Mouse (Mus musculus) testis, postnatal 14 days (tissue): Measurements from ENCODE around the gene Rnf43.
A peak's percentile ranks its signal among the peaks of the same experiment; 100 is the strongest.

ENCODE experiments used
- DNase-seq: peaks from one replicate; pipeline ENCODE4 v3.0.0; 2021; ENCODE audit warnings: low spot score

The Rnf43 gene

DNA sequence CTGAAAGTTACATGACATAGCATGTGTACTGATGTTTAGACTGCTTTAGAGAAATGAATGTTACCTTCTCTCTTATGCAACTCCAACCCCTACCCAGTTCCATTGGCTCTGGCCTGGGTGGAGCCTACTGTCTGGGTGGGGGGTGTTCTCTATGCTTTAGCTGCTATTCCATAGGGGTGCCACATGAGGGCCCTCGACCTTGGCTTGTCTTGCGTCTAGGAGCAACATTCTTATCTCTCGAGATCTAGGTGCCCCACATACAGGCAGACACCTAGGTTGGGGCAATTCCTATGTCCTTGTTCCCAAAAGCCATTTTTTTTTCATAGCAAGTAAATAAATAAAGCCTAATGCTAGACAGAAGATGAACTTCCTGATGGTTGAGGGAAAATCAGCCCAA lies 97.1 kb downstream of the Rnf43 start:
- DNase-seq: no peak

DNA sequence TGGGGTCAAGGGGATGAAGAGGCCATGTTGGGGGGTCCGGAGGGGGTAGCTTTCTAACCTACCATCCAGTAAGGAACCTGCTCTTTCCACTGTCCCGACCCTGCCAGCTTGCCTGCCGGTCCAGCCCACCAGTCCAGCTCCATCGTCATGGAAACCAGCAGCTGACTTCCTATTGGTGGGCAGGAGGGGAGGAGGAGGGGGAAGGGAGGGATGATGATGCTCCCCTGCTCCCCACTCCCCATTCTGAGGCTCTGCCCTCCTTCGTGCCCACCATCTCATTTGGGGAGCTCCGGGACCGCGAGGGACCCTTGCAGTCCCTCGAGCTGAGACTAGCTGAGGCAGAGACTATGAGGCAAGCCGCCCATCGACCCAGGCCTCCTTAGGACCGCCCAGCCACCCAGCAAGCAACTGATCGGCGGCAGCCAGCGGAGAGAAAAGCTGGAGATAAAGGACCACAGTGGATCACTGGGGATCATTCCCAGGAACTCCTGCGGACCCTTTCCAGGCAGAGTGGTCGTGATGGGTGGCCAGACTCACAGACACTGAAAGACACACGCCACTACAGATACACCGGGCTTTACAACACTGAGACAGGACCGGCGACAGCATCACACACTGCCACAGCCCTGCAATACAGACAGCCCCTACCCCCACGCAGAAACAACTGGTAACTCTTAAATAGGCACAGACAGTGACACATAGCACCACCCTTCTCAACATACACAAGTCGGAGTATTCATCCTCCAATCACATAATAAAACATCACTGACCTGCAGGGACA lies 98.0 kb downstream of the Rnf43 start, which contains the start of gene Tspoap1:
Tspoap1 (plus strand) TSS at position 241 of the 781 bp plus-strand sequence.
- no peak for DNase-seq

DNA sequence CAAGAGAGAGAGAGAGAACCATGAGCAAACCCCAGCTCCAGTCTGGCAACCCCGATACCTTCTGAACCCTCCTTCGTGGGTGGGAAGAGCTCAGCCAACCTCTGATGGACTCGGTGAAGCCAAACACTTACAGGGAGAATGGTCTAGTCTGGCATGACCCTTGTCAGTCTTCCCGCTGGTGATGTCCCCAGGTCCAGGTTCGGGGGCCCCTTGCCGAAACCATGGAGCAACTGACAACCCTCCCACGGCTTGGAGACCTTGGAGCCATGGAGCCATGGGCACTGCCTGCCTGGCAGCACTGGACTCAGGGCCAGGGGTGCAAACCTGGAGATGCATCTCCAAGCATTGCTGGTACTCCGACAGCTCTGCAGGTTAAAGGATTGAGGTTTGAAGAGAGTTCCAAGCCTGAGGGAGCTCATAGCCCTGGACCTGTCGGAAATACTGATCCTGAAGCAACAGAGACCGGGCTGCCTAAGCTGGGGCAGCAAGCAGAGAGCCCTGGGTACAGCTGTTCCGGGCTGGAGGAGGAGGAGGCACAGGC lies 98.7 kb downstream of the Rnf43 start:
- no peak for DNase-seq

DNA sequence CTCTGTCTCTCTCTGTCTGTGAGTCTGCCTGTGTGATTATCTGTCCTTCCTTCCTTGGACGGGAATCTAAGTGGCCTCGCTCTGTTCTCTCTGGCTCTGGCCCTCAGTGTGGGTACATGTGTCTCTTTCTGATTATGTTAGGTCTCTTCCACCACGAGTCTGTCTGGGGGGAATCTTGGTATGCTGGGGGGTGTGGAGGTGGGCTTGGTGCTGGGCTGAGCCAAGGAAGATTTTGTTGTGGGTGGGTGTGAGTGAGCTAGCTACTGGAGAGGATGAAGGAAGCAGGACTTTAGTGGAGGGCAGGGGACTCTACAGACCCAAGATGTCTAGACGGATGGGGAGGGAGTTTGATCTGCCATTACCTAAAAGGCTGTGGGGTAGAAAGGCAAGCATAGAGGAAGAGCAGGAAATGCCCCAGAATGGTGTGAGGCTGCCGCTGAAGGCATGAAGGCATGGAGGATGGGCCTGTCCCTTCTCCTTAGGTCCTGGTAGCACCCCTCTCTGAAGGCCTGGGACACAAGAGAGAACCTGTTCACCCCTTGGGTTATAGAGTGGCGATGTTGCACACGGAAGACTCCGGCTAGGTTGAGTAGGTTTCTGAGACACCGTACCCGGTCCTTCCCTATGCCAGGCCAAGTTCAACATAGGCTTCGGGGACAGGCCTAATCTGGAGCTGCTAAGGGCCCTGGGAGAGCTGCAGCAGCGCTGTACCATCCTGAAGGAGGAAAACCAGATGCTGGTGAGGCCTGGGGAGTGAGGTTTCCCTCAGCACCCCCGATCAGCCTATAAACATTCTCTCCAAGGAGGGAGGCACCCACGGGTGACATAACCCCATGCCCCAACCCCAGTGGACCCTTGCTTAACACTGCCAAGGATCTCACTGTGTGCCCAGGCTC lies 99.5 kb downstream of the Rnf43 start:
- DNase-seq: no peak

DNA sequence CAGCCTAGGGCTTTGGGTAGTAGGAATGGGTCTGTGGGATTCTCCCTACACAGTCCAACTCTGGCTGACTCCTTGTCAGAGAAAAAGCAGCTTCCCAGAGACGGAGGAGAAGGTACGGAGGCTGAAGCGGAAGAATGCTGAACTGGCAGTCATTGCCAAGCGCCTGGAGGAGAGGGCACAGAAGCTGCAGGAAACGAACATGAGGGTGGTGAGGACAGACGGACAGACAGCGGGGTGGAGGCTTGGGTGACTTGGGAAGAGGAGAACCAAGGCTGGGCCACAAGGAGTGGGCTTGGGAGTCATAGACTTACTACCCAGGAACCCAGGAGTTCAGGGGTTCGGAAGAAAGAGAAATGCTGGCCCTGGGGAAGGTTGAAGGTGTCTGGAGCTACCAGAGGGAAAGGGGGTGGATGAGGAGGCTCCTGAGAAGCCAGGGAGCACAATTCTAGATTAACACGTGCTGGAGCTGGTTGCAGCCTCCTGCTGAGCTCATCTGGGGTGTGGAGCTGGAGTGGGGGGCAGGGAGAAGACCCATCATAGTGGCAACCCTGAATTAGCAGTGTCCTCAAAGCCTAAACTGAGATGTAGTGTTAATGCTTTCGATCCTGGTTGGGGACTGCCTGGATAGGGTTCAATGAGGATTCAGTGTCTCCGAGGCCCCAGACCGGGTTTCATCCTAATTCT lies 100.3 kb downstream of the Rnf43 start:
- DNase-seq: no peak

DNA sequence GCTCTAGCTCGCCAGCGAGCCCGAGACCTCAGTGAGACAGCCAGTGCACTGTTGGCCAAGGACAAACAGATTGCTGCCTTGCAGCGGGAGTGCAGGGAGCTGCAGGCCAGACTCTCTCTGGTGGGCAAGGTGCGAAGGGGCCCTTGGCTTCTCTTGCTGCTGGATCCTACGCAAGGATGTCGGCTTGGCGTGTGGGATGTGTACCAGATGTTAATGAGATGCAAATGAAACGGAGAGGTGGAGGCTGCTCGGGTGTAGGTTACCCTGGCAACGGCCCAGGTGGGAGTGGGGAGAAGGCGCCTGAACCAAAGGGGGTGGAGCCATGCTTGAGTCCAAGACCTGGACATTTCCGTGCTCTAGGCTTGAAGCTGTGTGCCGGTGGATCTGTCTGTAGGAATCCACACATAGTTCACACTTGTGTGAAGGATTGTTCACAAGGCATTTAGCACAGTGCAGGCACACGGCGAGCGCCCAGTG lies 101.0 kb downstream of the Rnf43 start:
- peak; percentile 55 for DNase-seq

DNA sequence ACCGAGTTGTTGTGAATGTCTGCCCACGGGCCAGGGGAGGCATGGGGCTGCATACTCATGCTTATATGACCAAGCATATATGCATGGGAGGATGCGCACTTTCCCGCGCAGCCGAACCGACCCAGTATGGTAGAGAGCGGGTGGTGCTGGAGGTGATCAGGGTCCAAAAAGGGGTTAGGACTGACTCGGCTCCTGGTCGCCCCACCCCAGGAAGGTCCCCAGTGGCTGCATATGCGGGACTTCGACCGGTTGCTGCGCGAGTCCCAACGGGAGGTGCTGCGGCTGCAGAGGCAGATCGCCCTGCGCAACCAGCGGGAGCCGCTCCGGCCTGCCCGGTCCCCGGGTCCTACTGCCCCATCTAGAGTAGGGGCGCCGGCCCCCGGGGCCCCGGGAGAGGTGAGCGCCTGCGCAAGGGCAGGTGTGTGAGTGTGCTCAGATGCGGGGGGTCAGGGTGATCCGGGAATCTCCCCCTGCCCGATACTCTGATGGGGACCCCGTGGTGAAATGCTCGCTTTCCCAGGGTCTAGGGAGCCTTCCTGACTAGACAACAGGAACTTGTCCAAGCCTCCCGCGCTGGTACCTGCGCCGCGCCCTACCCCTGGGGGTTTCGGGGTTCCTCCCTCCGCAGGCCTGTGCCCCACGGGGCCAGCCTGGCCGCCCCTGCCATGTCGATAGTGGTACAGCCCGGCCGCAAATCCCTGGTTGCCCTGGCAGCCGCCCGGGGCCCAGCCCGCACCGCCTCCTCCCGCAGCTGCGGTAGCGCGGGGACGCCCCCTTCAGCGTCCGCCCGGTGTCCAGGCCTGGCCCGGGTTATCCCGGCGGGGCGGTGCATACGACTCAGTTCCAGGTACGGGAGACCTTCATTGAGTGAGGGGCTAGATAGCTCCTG lies 101.7 kb downstream of the Rnf43 start:
- DNase-seq: no peak

DNA sequence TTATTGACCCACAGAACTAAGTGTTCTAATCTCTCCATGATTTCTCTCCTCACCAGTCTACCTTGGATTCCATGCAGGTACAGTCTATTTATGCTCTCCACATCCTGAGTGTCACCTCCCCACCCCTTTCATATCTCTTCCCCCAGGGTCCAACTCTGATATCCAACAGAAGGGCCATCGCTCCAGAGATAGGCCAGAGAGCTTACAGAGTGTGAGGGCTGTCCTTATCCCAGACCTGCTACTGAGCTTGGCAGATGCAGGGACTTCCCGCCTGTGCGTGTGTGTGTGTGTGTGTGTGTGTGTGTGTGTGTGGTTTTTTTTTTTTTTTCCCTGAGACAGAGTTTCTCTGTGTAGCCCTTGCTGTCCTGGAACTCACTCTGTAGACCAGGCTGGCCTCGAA lies 106.2 kb downstream of the Rnf43 start:
- DNase-seq: no peak

DNA sequence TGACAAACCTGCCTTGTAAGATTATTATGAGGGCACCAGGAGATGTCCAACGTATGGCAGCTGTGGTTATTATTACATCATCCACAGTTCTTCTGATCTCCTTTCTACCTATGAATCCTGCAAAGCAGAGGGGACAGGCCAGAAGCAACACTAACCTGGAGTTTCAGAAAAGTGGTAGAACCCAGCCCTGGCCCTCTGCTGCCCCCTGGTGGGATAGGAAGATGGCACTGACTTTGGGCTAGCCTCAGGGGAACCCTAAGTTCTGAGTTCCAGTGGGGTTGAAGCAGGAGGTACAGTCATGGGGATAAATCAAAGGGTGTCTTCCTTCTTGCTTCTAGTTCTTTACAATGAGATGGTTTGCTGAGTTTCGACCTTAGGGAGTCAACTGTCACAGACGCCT lies 108.5 kb downstream of the Rnf43 start:
- no peak for DNase-seq

DNA sequence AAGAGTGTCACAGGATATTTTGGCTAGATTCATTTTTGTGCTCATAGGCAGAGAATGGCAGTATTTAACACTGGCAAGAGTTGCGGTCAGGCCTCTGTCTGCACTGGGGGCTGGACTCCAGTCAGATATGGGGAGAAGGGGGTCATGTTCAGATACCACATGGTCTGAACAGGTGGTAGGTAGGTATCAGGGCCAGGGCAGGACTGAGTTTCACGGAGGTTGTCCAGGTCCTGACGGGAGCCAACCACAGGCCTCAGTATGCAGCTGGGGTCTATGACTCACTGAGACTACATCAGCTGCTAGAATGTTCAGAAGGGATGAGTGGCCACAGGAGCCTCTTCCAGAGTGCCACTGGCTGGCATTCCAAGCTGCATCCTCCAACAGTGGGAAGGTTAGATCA lies 109.8 kb downstream of the Rnf43 start:
- DNase-seq: no peak

DNA sequence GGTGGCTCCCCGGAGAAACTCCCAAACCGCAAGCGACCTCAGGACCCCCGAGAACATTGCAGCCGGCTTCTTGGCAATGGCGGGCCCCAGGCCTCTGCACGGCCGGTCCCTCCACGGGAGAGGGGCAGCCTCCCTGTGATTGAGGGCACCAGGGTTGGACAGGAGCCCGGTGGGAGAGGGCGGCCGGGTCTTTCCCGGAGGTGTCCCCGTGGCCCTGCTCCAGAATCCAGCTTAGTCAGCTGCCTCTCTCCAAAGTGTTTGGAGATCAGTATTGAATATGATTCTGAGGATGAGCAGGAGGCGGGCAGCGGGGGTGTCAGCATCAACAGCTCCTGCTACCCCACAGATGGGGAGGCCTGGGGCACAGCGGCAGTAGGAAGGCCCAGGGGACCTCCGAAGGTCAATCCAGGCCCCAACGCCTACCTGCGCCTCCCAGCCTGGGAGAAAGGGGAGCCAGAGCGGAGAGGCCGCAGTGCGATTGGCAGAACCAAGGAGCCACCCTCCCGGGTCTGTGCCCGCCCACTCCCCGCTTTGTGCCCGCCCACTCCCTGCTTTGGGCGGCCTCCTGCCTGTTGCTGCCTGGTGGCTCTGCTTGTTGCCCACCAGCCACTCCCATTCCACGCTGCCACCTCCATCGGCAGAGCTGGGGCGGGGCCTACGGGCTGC lies 115.7 kb downstream of the Rnf43 start:
- peak; percentile 61 for DNase-seq

DNA sequence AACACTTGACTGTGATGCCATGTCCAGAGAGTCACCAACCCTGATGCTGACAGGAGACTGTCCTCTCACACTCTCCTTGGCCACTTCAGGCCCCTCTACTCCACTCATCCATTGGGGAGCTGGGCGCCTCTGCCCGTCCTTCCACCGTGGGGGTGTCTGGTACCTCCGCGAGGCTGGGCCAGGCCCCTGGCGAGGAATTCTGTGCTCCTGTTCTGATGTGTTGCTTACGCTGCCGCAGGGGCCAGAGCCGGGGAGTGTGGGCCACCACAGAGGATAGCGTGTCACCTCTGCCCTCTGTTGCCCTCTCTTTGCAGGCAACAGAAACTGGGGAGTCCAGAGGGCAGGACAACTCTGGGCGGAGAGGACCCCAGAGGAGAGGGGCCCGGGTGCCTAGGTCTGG lies 116.4 kb downstream of the Rnf43 start:
- no peak for DNase-seq

DNA sequence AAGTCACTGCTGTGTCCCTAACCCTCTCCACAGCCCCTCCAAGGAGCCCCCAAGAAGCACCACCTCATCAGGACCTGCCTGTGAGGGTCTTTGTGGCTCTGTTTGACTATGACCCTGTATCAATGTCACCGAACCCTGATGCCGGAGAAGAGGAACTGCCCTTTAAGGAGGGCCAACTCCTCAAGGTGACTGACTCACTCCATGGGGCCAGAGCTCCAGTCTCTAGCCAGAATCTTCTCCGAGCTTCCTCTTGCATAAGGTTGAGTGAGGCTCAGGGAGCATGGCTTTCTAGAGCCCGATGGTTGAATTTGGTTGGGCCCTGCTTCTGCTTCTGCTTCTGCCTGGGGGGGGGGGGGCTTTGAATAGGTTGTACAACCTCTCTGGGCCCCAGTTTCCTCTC lies 116.9 kb downstream of the Rnf43 start:
- DNase-seq: no peak

DNA sequence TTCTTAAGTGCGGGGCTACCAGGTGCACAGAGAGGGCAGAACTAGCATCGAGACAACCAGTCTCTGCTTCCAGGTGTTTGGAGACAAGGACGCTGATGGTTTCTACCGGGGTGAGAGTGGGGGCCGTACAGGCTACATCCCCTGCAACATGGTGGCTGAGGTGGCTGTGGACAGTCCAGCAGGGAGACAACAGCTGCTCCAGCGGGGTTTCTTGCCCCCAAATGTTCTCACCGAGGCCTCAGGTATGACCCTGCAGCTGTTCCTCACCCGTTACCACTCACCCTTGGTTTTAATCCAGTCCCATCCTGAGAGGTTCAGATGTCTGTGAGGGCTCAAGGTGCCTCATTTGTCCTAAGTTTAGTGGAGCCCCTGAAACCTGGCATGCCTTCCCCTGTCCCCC lies 117.6 kb downstream of the Rnf43 start:
- no peak for DNase-seq
